Mouse (Mus musculus) kidney, embryonic 15.5 days (tissue): Measurements from ENCODE around the gene Cables2. TPM values are rescaled to one million over a fixed set of nuclear protein-coding genes. Genes with fewer than 3 reads are reported as not detected.
"Not testable (repeated sequence)": the region's sequence is repeated elsewhere in the genome, so short reads cannot be mapped to it uniquely, and the experiment has no call there.

Experiments used
- ATAC-seq: fragments of 200-750 bp; cut with Nextera tagmentation; replicated peaks from 2 replicates; pipeline ENCODE4 v1.8.0; 2017; ENCODE audit warnings: moderate TSS enrichment; ENCODE audit not compliant: low FRiP score
- H3K27ac ChIP-seq: fragments of 300-500 bp; sonication (generic); 2 replicates; pipeline ENCODE4 v1.5.1; 2015; ENCODE audit warnings: mild to moderate bottlenecking, inconsistent platforms
- H3K27me3 ChIP-seq: fragments of 300-500 bp; sonication (generic); 2 replicates; pipeline ENCODE4 v1.6.1; 2015; ENCODE audit warnings: inconsistent platforms
- H3K36me3 ChIP-seq: fragments of 300-500 bp; sonication (generic); 2 replicates; pipeline ENCODE4 v1.6.1; 2015; ENCODE audit warnings: inconsistent platforms
- H3K4me1 ChIP-seq: fragments of 300-500 bp; sonication (generic); 2 replicates; pipeline ENCODE4 v1.6.1; 2015; ENCODE audit warnings: inconsistent platforms
- H3K4me2 ChIP-seq: fragments of 300-500 bp; sonication (generic); 2 replicates; pipeline ENCODE4 v1.6.1; 2015; ENCODE audit warnings: moderate library complexity, mild to moderate bottlenecking, inconsistent platforms
- H3K4me3 ChIP-seq: fragments of 300-500 bp; sonication (generic); replicated peaks from 2 replicates; pipeline ENCODE4 v1.5.1; 2015; ENCODE audit warnings: mild to moderate bottlenecking, inconsistent platforms
- H3K9ac ChIP-seq: fragments of 300-500 bp; sonication (generic); 2 replicates; pipeline ENCODE4 v1.6.1; 2015; ENCODE audit warnings: mild to moderate bottlenecking, inconsistent platforms
- H3K9me3 ChIP-seq: fragments of 300-500 bp; sonication (generic); replicated peaks from 2 replicates; pipeline ENCODE4 v1.6.1; 2016; ENCODE audit warnings: inconsistent platforms
- WGBS: fragments of 180-500 bp; shearing (Covaris S2); methylation state at CpG from one replicate; pipeline ENCODE4 v1.1.7; 2015; ENCODE audit warnings: mixed read lengths; 5-methylcytosine and 5-hydroxymethylcytosine counted together
- polyA plus RNA-seq: library from polyadenylated mRNA; unstranded; fragments of >200 nt; fragmentation: Nextera tagmentation; extraction: Ambion mirVana; gene quantifications from 2 replicates; pipeline ENCODE4 v1.2.1, GENCODE M21; 2015

Gene Cables2
- polyA plus RNA-seq, 1 experiment from 2014 or later, result 12.3 TPM

GRCm38 (mm10) chr2:180260610-180261480 lies 12.5 kb downstream of the Cables2 start:
- Histone ChIP-seq H3K27me3 (no peaks in the 10 kb centered on the region), H3K4me3 (no peak overlapping the region), H3K27ac (no peak overlapping the region; the same call in 1 of the 2 replicates), H3K4me1 (peaks cover 17% of the 10 kb centered on the region), H3K9me3 (no peaks in the 10 kb centered on the region), H3K36me3 (peaks cover 70% of the 10 kb centered on the region), H3K9ac (no peak overlapping the region), H3K4me2 (no peak overlapping the region)
- 60% methylated on average over 8 of the region's 8 CpGs for WGBS
- ATAC-seq, result no peak

DNA sequence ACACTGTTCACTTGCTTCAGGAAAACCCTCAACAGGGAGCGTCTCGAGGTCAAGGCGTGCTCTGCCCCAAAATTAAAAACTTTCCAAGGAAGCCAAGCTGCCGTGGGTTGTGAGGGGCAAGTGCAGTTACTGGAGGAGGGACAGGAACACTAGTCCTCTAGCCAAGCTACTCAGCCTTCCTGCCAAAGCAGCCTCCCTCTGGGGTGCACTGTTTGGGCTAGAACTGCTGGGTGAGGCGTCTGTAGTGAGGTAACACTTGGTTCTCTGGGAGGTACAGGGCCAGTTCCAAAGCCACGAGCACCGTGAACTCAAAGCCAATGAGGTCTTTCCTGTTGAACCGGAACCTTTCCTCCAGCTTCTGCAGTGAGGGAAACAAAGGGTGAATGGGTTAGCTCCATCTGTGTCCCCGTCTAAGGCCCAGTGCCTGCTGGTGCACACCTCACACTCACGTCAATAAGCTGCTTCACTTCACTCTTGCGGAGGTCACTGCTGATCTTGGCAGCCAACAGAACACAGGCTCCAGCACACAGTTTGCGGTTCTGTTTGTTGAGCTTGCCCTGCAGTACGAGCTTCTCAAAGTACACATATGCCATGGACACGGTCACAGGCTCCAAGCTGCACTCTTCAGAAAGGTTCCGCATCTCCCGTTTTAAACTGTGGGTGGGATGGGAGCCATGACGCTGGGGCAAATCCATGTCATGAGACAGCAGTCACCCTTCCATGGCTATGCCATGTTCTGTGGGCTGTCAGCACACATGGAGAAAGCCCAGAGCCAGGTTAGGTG lies 13.3 kb downstream of the Cables2 start:
- 71% methylated on average over 17 of the region's 17 CpGs for WGBS
- H3K9ac ChIP-seq, H3K27me3 ChIP-seq, H3K27ac ChIP-seq, H3K4me2 ChIP-seq, ATAC-seq, H3K4me3 ChIP-seq, H3K9me3 ChIP-seq: not testable (repeated sequence)
- Histone ChIP-seq H3K4me1 (peaks cover 19% of the 10 kb centered on the region), H3K36me3 (peaks cover 69% of the 10 kb centered on the region)

- not testable (repeated sequence) for H3K9me3 ChIP-seq, H3K4me3 ChIP-seq, H3K4me2 ChIP-seq, H3K9ac ChIP-seq, H3K27me3 ChIP-seq, ATAC-seq
- peaks cover 19% of the 10 kb centered on the region for H3K4me1 ChIP-seq
- 80% methylated on average over 10 of the region's 10 CpGs for WGBS
- 0 out of 2 replicates have a peak overlapping the region, but pooled peaks have one; percentile 27 for H3K27ac ChIP-seq
- H3K36me3 ChIP-seq, result peaks cover 61% of the 10 kb centered on the region
Measured at GRCm38 (mm10) chr2:180258951-180259484, 14.3 kb downstream of the Cables2 start.

DNA sequence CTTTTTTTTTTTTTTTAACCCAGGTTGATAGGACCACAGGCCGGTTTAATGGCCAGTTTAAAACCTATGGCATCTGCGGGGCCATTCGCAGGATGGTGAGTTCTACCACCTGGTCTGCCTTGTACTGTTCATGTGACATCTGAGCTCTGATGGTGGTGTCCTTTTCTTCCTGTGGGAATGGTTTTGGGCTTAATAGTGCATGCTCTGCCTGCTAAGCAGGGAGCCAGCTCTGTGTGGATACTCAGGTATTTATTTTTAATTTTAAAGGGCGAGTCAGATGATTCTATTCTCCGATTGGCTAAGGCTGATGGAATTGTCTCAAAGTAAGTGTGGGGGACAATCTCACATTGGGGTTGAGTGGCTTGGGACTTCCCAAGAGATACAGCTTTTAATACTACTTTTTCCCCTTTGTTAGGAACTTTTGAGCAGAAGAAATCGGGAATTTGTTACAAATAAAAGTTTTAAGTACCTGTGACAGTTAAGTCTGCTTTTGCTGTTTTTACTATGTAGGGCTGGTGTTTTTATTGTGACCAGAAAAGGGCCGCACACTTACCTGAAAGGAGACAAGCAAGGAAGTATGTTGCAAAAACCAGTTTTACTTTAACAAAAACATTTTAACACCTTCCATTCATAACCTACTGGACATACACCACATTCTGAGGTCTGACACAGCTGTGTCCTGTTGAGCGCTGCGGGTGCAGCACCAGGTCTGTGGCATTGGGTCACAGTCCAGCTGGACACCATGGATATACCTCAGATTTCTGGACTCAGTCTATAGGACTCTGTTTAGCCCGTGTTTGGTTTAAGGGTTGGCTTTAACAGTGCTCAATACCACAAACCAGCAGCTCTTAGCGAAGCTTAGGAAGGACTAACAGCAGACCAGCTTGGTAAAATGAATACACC lies 15.1 kb downstream of the Cables2 start:
- peak overlapping the region; percentile 86 for H3K4me3 ChIP-seq
- peak overlapping the region; percentile 75 for H3K4me2 ChIP-seq
- peak overlapping the region; percentile 87 for H3K9ac ChIP-seq
- H3K36me3 ChIP-seq, result peaks cover 53% of the 10 kb centered on the region
- no peak for ATAC-seq
- H3K9me3 ChIP-seq, result no peaks in the 10 kb centered on the region
- no peaks in the 10 kb centered on the region for H3K27me3 ChIP-seq
- WGBS, result 52% methylated on average over 11 of the region's 11 CpGs
- H3K27ac ChIP-seq, result peak overlapping the region; percentile 87; the same call in 1 of the 2 replicates
- peaks cover 19% of the 10 kb centered on the region for H3K4me1 ChIP-seq

- Histone ChIP-seq H3K4me1 (peaks cover 19% of the 10 kb centered on the region), H3K27me3 (no peaks in the 10 kb centered on the region), H3K4me3 (peak within 1 kb of the TSS; percentile 86), H3K36me3 (peaks cover 42% of the 10 kb centered on the region), H3K9me3 (no peaks in the 10 kb centered on the region), H3K9ac (peak within 1 kb of the TSS; percentile 87), H3K4me2 (peak within 1 kb of the TSS; percentile 81), H3K27ac (peak within 1 kb of the TSS; percentile 96)
- WGBS, result under 1% methylated on average over 38 of the region's 38 CpGs
- peak; percentile 97 for ATAC-seq
Measured at GRCm38 (mm10) chr2:180257001-180257521, 16.2 kb downstream of the Cables2 start, which contains the start of gene Rps21. Gene Rps21, plus strand, starts transcription at chr2:180257377.

- H3K4me2 ChIP-seq, result peak overlapping the region; percentile 81
- H3K4me3 ChIP-seq, result peak overlapping the region; percentile 86
- H3K27ac ChIP-seq, result peak overlapping the region; percentile 96
- peaks cover 19% of the 10 kb centered on the region for H3K4me1 ChIP-seq
- H3K9me3 ChIP-seq, result no peaks in the 10 kb centered on the region
- 25% methylated on average over 26 of the region's 26 CpGs for WGBS
- peaks cover 35% of the 10 kb centered on the region for H3K36me3 ChIP-seq
- peak overlapping the region; percentile 63 for H3K9ac ChIP-seq
- H3K27me3 ChIP-seq, result no peaks in the 10 kb centered on the region
- ATAC-seq, result peak; percentile 72
Measured at GRCm38 (mm10) chr2:180256296-180257000, 16.8 kb downstream of the Cables2 start.

GRCm38 (mm10) chr2:180255701-180256100 lies 17.6 kb downstream of the Cables2 start:
- ATAC-seq, result no peak
- 86% methylated on average over 9 of the region's 9 CpGs for WGBS
- Histone ChIP-seq H3K36me3 (peaks cover 28% of the 10 kb centered on the region), H3K27ac (peak overlapping the region; percentile 96), H3K9me3 (no peaks in the 10 kb centered on the region), H3K4me3 (peak overlapping the region; percentile 86), H3K4me2 (peak overlapping the region; percentile 81), H3K27me3 (no peaks in the 10 kb centered on the region), H3K4me1 (peaks cover 22% of the 10 kb centered on the region), H3K9ac (no peak overlapping the region)

- H3K4me3 ChIP-seq, result no peak overlapping the region
- ATAC-seq, result no peak
- H3K27ac ChIP-seq, result no peak overlapping the region
- no peak overlapping the region for H3K9ac ChIP-seq
- H3K9me3 ChIP-seq, result no peaks in the 10 kb centered on the region
- peaks cover 22% of the 10 kb centered on the region for H3K4me1 ChIP-seq
- H3K4me2 ChIP-seq, result no peak overlapping the region
- WGBS, result 77% methylated on average over 5 of the region's 5 CpGs
- peaks cover 17% of the 10 kb centered on the region for H3K36me3 ChIP-seq
- H3K27me3 ChIP-seq, result no peaks in the 10 kb centered on the region
Measured at GRCm38 (mm10) chr2:180254436-180255209, 18.7 kb downstream of the Cables2 start.

GRCm38 (mm10) chr2:180251838-180252237 lies 21.5 kb downstream of the Cables2 start:
- no peak overlapping the region for H3K9ac ChIP-seq
- no peaks in the 10 kb centered on the region for H3K36me3 ChIP-seq
- H3K4me2 ChIP-seq, result no peak overlapping the region
- no peak overlapping the region for H3K27ac ChIP-seq
- H3K27me3 ChIP-seq, result no peaks in the 10 kb centered on the region
- 74% methylated on average over 3 of the region's 3 CpGs for WGBS
- no peak overlapping the region for H3K4me3 ChIP-seq
- H3K9me3 ChIP-seq, result no peaks in the 10 kb centered on the region
- no peak for ATAC-seq
- peaks cover 16% of the 10 kb centered on the region for H3K4me1 ChIP-seq

- peak; percentile 83 for ATAC-seq
- no peaks in the 10 kb centered on the region for H3K27me3 ChIP-seq
- peaks cover 10% of the 10 kb centered on the region for H3K4me1 ChIP-seq
- no peak overlapping the region for H3K4me2 ChIP-seq
- H3K9ac ChIP-seq, result no peak overlapping the region
- 31% methylated on average over 11 of the region's 11 CpGs for WGBS
- no peak overlapping the region for H3K4me3 ChIP-seq
- no peaks in the 10 kb centered on the region for H3K9me3 ChIP-seq
- H3K36me3 ChIP-seq, result no peaks in the 10 kb centered on the region
- no peak overlapping the region for H3K27ac ChIP-seq
Measured at GRCm38 (mm10) chr2:180250930-180251611, 22.2 kb downstream of the Cables2 start.
